Mouse (Mus musculus) fibroblast of lung, adult 2 months (primary cell): Measurements from ENCODE around the gene Foxp1.

Experiments
- DNase-seq: peaks from one replicate; pipeline ENCODE4 v3.0.0-alpha.2; 2011; ENCODE audit warnings: low read depth

Foxp1 gene

GRCm38 (mm10) chr6:99282866-99283657 lies 239.5 kb downstream of the Foxp1 start:
- no peak for DNase-seq

DNA sequence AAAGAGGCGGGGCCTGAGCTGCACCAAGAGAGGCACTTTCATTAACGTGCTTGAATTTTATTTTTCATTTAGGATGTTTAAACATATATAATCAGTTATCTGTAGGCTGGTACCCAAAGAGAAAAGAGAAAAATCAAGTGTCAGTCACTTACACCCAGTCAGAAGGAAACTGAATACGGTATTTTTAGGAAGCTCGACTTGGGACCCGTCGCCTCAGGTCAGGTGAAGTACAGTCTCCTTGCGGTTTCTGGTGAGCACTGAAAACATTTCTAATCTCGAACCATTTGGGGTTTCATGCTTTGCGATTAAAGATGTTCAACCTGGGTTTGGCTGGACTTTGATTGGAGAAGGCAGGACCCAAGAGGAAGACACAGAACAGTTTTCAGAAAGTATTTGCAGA lies 241.1 kb downstream of the Foxp1 start:
- no peak for DNase-seq

GRCm38 (mm10) chr6:99280619-99281018 lies 241.9 kb downstream of the Foxp1 start:
- no peak for DNase-seq

GRCm38 (mm10) chr6:99277251-99277650 lies 245.3 kb downstream of the Foxp1 start:
- DNase-seq, result no peak

DNA sequence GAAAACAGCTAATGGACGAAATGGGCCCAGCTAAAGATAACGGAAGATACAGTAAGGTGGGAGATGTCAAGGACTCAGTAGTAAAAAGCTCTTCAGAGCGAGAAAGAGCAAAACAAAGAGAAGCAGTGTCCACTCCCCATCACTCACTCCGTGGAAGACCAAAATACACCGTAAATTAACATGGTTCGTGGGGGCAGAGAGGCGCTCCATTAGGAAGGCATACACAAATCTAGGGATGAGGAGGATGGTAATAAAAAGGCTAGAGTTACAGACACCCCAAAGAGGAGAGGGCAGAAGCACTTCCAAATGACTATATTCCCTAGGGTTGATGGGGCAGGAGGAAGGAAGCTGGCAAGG lies 246.2 kb downstream of the Foxp1 start:
- DNase-seq, result no peak

- DNase-seq, result no peak
These were observed 246.9 kb downstream of the Foxp1 start for GRCm38 (mm10) chr6:99275381-99276296.

- DNase-seq, result no peak
These were observed 247.9 kb downstream of the Foxp1 start for GRCm38 (mm10) chr6:99274667-99275066.

- no peak for DNase-seq
These were observed 248.3 kb downstream of the Foxp1 start for GRCm38 (mm10) chr6:99274222-99274621.

- no peak for DNase-seq
These were observed 249.3 kb downstream of the Foxp1 start for GRCm38 (mm10) chr6:99273177-99273576.

DNA sequence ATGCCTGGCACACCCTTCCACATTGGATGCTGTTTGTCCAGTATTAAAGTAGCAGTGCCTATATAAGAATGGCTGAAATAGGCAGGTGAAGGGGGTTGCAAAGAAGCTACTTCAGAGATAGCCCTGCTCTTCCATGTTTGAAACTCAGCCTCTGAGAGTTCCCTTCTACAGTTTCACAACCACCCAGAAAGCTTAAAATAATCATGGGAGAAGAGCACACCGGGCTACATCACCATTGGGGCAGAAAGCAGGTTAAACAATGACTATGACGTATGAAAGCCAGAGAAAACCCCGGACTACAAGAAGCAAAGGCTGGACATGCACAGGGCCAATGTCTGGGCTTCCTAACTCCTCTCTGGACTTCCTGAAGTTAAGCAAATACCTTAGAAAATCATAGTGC lies 250.3 kb downstream of the Foxp1 start:
- DNase-seq, result no peak

- no peak for DNase-seq
These were observed 250.8 kb downstream of the Foxp1 start for GRCm38 (mm10) chr6:99271741-99272140.

- no peak for DNase-seq
These were observed 252.6 kb downstream of the Foxp1 start for GRCm38 (mm10) chr6:99269921-99270320.

DNA sequence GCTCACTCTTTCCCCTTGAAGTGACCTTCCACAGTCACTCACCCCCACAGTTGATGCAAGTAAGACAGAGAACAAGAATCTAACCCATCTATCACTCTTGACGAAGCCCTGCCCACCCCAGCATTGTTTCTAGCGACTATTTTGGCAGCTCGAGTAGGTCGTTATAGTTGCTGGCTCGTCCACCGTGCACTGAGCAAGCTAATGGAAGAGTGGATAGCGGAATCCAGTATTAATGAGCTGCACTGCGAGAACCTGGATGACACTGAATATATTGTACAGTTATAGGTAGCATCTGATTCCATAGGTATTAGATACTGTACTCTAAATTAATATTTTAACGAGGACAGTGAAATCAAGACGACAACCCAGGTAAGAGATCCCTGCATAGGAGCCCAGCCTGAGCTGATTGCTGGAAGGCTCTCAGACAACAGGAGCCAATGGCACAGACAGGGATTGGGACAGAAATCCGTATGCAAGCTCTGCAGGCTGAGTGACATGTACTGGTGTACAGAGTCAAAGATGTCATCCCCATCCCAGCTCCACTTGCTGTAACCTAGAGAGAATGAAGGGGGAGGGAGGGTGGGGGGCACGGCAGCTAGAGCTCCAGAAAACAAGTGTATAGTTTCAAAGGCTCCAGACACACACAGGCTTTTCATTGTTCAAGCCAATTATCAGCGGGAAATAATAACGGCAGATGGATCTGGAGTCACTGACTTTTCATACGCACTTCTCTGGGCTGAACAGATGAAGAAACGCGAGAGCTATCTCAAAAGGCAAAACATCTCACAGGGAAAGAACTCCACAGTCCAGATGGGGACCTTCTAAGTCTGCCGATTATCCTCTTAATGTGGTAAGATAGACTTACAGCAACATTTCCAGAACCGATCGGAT lies 254.1 kb downstream of the Foxp1 start:
- DNase-seq, result no peak

DNA sequence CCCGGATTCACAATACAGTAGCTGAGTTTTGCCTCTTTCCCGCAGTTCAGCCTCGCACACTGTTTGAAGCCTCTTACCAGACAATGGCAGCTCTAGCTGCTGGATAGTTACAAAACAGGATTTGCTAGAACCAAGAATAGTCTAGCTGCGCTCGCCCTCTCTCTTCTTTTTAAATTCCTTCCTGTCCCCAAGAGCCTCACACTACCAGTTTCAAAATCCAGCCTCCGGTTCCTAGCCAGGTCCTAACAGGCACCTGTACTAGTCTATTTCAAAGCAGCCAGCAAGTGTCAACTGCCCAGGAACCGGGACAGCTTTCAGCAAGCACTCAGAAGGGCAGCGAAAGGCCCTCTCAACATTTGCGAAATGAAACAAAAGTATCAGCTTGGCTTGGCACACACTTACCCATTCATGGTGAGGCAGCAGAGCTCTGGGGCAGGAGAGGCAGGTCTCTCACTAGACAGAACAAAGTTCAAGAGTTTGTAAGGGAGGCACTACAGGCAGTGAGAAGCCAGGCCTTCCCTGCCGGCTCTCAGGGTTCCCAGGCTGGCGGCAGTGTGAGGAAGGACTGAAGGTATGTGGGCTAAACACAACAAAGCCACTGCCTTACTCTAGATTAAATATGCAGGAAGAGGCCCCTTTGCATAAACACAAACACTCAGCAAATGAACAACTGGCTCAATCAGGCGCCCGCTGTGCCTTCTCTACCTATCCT lies 256.4 kb downstream of the Foxp1 start:
- DNase-seq, result no peak

- DNase-seq, result no peak
These were observed 257.3 kb downstream of the Foxp1 start for GRCm38 (mm10) chr6:99265173-99265572.

- no peak for DNase-seq
These were observed 258.1 kb downstream of the Foxp1 start for GRCm38 (mm10) chr6:99264192-99265093.

DNA sequence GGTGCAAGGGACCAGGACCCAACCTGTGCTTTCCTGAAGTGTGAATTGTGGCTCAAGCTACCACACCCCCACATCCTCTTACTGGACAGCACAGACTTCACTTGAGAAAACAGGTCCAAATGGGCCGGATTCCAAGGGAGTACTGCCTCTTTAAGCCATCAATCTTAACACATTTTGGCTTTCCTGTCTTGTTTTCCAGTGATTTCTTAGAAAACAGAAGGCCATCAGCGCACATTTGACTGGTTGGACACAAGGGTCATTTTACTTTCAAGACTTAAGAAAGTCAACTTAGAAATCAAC lies 258.7 kb downstream of the Foxp1 start:
- DNase-seq, result no peak

- DNase-seq, result no peak
These were observed 259.2 kb downstream of the Foxp1 start for GRCm38 (mm10) chr6:99263061-99263885.

GRCm38 (mm10) chr6:99261737-99262130 lies 260.8 kb downstream of the Foxp1 start:
- DNase-seq, result no peak
